Mouse (Mus musculus) midbrain, postnatal 0 days (tissue): Measurements from ENCODE around the gene Rsrc1. TPM values are rescaled to one million over a fixed set of nuclear protein-coding genes. Genes with fewer than 3 reads are reported as not detected.

ENCODE experiments used
- ATAC-seq: fragments of 200-750 bp; cut with Nextera tagmentation; 2 replicates; pipeline ENCODE4 v1.8.0; 2017; ENCODE audit warnings: moderate number of reproducible peaks, mild to moderate bottlenecking, moderate TSS enrichment, moderate library complexity; ENCODE audit not compliant: low FRiP score
- DNase-seq: peaks from one replicate; pipeline ENCODE4 v3.0.0-alpha.2; 2015; ENCODE audit warnings: low spot score
- H3K27ac ChIP-seq: fragments of 300-500 bp; sonication (generic); 2 replicates; pipeline ENCODE4 v1.5.1; 2014; ENCODE audit warnings: low read depth, mild to moderate bottlenecking, low read length, mixed read lengths
- H3K27me3 ChIP-seq: fragments of 300-500 bp; sonication (generic); 2 replicates; pipeline ENCODE4 v1.6.1; 2014; ENCODE audit warnings: low read length, control low read depth, mixed read lengths; ENCODE audit not compliant: insufficient read depth
- H3K36me3 ChIP-seq: fragments of 300-500 bp; sonication (generic); 2 replicates; pipeline ENCODE4 v1.6.1; 2014; ENCODE audit warnings: low read length, control low read depth, mixed read lengths; ENCODE audit not compliant: insufficient read depth
- H3K4me1 ChIP-seq: fragments of 300-500 bp; sonication (generic); 2 replicates; pipeline ENCODE4 v1.6.1; 2014; ENCODE audit warnings: mild to moderate bottlenecking, control low read depth, antibody characterized with exemption, low read length, mixed read lengths; ENCODE audit not compliant: insufficient read depth
- H3K4me2 ChIP-seq: fragments of 300-500 bp; sonication (generic); 2 replicates; pipeline ENCODE4 v1.6.1; 2014; ENCODE audit warnings: low read depth, mild to moderate bottlenecking, low read length, mixed read lengths; ENCODE audit not compliant: poor library complexity, severe bottlenecking
- H3K4me3 ChIP-seq: fragments of 300-500 bp; sonication (generic); 2 replicates; pipeline ENCODE4 v1.5.1; 2014; ENCODE audit warnings: low read depth, mild to moderate bottlenecking, low read length, moderate library complexity
- H3K9ac ChIP-seq: fragments of 300-500 bp; sonication (generic); replicated peaks from 2 replicates; pipeline ENCODE4 v1.6.1; 2014; ENCODE audit warnings: mild to moderate bottlenecking, low read length, moderate library complexity, mixed read lengths; ENCODE audit not compliant: poor library complexity, severe bottlenecking
- H3K9me3 ChIP-seq: fragments of 300-500 bp; sonication (generic); 2 replicates; pipeline ENCODE4 v1.6.1; 2016; ENCODE audit warnings: low read length, control low read depth
- CTCF ChIP-seq: IDR thresholded peaks from 2 replicates; pipeline ENCODE4 v1.5.1; 2016; ENCODE audit warnings: antibody characterized with exemption, mild to moderate bottlenecking
- WGBS: fragments of 180-500 bp; shearing (Covaris S2); extraction: QIAGEN DNeasy Blood & Tissue Kit; methylation state at CpG from one replicate; pipeline ENCODE4 v1.1.7; 2014; 5-methylcytosine and 5-hydroxymethylcytosine counted together
- polyA plus RNA-seq: library from polyadenylated mRNA; unstranded; fragments of >200 nt; fragmentation: Nextera tagmentation; extraction: Ambion mirVana; gene quantifications from 2 replicates; pipeline ENCODE4 v1.2.1, GENCODE M21; 2015
- total RNA-seq: library from RNA; depleted of rRNA; stranded (reverse); fragments of >200 nt; gene quantifications from 2 replicates; pipeline ENCODE4 v1.2.3, GENCODE M21; 2014

The Rsrc1 gene
- total and polyA plus RNA-seq, 2 experiments from 2014 or later = 37.5 to 39.3 TPM

DNA sequence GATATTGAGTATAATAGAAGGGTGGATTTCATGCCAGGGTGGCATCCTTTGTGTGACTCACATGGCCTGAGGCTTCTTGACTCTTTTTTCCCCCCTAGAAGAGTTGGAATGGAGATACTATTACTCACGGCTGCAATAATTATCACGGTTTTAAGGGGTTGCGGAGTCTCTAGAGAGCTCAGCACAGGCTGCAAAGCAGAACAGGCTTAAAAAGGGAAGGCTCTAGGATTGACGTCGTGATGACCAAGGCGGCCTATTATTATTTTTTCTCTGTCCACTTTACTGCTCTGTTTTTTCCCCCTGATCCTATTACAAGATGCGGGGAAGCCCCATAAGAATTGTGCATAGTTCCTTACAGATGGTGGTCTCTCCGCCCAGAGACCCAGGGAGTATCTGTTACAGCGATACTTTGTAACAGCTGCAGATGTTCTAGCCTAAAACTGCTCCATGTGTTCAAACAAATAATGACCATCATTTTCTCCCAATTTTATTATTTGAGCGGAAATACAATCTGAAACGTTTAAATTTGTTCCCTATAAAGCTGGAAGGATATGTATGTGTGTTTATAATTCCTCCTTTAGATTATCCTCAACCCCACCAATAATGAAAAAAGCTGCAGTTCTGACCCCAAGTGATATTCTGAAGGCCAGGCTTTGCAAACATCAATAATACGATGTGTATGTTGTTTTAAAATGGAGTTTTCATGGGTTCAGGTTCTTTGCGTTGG lies 4.1 kb upstream of the Rsrc1 start:
- Histone ChIP-seq H3K9ac (peak overlapping the region; percentile 20; the same call in 1 of the 2 replicates), H3K36me3 (no peaks in the 10 kb centered on the region), H3K4me2 (peak overlapping the region; percentile 54), H3K27me3 (peaks cover 17% of the 10 kb centered on the region), H3K9me3 (no peaks in the 10 kb centered on the region), H3K4me3 (peak overlapping the region; percentile 54), H3K27ac (peak overlapping the region; percentile 48), H3K4me1 (no peaks in the 10 kb centered on the region)
- WGBS = 16% methylated on average over 13 of the region's 13 CpGs
- no peak for TF ChIP-seq CTCF
- no peak for DNase-seq
- ATAC-seq = no peak

DNA sequence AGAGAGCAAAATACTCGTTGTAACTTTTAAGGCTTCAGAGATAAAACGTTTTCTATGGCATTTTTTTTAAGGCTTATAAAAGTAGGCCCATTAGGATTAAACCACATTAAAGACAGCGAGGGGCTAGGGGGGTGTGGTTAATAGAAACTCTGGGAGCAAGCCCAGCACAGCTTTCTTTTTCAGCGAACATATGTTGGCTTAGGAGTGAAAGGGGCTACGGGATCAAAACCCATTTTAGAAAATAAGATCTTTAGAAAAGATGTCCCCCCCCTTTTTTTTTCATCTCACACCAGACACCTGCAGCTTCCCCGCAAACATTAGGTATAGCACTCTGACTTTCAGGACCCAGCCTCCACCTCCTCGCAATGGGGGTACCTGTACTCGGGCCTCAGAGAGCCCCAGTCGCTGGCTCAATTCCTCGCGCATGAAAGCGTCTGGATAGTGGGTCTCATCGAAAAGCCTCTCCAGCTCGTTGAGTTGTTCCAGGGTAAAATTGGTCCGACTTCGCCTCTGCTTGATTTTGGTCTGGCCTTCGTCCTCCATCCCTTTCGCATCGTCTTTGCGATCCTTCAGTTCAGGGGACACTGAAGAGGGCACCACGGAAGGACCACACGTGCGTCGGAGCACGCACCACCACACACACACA lies 3.3 kb upstream of the Rsrc1 start:
- H3K36me3 ChIP-seq = no peaks in the 10 kb centered on the region
- H3K27ac ChIP-seq = peak overlapping the region; percentile 48
- peak overlapping the region; percentile 54 for H3K4me3 ChIP-seq
- no peak for DNase-seq
- peak overlapping the region; percentile 30; the same call in 1 of the 2 replicates for H3K9ac ChIP-seq
- no peaks in the 10 kb centered on the region for H3K9me3 ChIP-seq
- no peak for ATAC-seq
- H3K4me1 ChIP-seq = no peaks in the 10 kb centered on the region
- no peak for TF ChIP-seq CTCF
- 3% methylated on average over 25 of the region's 25 CpGs for WGBS
- H3K4me2 ChIP-seq = peak overlapping the region; percentile 54
- peaks cover 20% of the 10 kb centered on the region for H3K27me3 ChIP-seq

DNA sequence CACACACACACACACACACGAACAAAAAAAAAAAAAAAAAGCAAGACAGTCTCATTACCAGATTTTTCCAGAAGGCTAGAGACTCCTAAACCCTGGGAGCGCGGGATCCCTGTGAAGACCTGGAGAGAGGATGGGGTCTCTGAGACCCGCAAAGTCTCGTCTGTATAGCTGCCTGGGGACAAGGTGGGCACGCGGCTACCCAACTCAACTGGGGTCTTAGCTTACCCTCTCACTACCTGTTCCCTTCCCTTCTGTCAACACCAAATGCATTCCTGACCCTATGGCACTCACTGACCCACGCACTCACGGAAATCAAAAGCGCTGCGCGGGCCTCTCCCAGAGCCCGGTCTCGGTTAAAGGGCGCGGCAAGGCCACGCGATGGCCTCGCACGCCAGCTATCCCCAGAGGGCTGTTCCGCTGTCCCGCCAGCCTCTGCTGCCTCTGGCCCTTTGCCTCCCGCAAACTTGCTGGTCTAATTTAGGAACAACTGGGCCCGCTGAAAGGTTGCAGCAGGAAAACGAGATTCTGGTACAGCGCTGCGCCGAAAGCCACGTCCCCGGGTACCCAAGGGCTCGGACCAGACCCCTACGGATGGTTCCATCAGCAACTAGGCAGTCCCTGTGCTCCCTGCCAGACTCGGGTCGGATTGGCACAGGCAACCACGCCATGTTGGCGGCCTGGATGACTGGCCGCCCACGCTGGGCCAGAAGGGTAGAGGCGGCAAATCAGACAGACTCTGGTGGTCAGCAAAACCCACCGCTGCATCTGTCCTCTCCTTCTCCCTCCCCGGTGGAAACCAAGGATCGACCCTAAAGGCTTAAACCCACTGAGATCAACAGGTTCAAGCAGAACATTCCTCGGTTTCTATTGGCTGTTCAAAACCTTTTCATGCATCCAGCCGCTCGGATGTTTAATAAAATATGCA lies 2.5 kb upstream of the Rsrc1 start:
- Histone ChIP-seq H3K36me3 (no peaks in the 10 kb centered on the region), H3K9me3 (no peaks in the 10 kb centered on the region), H3K4me1 (no peaks in the 10 kb centered on the region), H3K27me3 (peaks cover 20% of the 10 kb centered on the region), H3K4me2 (peak overlapping the region; percentile 54), H3K27ac (peak overlapping the region; percentile 48), H3K4me3 (peak overlapping the region; percentile 54), H3K9ac (peak overlapping the region; percentile 29)
- WGBS = 2% methylated on average over 45 of the region's 45 CpGs
- ATAC-seq = 0 out of 2 replicates have a peak, but pooled peaks have one; percentile 22
- DNase-seq = no peak
- no peak for TF ChIP-seq CTCF

DNA sequence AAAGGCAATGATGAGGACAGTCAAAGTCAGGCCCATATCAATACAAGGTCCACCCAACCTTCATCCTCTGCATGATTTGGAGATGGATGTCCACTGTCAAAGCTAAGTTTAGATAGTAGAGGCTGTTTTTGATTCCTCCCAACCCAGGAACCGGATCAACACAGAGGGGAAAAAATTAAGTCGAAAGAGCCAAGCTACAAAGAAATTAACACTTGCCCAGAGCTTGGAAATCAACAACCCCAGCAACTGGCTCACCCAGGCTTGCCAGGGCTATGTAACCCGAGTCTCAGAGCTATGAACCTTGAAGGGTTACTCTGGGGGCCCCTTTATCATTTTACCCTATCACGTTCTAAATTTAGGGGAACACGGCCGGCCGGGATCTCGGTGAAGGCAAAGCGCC lies 1.7 kb upstream of the Rsrc1 start:
- Histone ChIP-seq H3K4me2 (peak overlapping the region; percentile 54), H3K27me3 (peaks cover 15% of the 10 kb centered on the region; the same call in 1 of the 2 replicates), H3K9me3 (no peaks in the 10 kb centered on the region), H3K36me3 (no peaks in the 10 kb centered on the region), H3K9ac (peak overlapping the region; percentile 42; the same call in 1 of the 2 replicates), H3K4me3 (peak overlapping the region; percentile 54), H3K27ac (peak overlapping the region; percentile 48), H3K4me1 (no peaks in the 10 kb centered on the region)
- WGBS = 13% methylated on average over 9 of the region's 9 CpGs
- DNase-seq = no peak
- TF ChIP-seq CTCF = no peak
- ATAC-seq = no peak

DNA sequence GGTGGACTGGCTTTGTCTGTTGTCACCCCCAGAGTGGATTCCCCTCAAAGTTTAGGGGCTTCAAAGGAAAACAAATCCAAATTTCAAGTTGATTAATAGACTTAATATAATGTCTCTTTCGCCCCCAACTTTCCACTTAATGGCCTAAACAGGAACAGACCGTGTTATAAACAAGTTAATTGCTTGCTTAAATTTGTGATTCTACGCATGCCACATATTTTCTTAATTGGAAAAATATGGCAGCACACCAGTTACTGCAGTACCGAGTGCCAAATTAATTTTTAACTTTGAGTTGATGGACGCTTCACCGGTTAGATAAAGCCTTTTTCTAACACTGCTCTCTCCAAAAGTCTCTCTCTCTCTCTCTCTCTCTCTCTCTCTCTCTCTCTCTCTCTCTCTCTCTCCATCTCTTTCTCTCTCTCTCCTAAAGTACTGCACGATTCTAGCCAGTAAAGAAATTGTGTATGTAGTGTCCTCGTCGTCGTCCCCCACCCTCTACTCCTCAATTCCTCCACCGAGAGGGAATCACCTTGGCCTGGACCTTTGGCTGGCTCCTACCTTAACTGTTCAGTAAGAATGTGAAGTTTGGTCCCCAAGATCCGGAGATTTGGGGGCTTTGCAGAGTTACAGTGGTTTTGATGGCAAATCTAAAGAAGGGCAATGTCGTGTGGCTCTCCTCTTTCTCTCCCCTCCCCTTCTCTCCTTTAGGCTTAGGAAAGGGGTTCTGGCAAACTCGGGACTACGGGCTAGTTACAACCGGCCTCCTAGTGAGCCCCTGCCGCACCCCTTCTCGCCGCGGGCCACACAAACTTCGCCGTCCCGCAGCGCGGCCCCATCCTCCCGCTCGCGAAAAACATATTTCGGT lies 847 bp upstream of the Rsrc1 start:
- H3K4me2 ChIP-seq = peak overlapping the region; percentile 54
- peak overlapping the region; percentile 54; the same call in 1 of the 2 replicates for H3K9ac ChIP-seq
- WGBS = 2% methylated on average over 29 of the region's 29 CpGs
- TF ChIP-seq CTCF = no peak
- H3K9me3 ChIP-seq = no peaks in the 10 kb centered on the region
- no peaks in the 10 kb centered on the region for H3K4me1 ChIP-seq
- peak overlapping the region; percentile 54 for H3K4me3 ChIP-seq
- peaks cover 14% of the 10 kb centered on the region; the same call in 1 of the 2 replicates for H3K27me3 ChIP-seq
- H3K27ac ChIP-seq = peak overlapping the region; percentile 48
- no peaks in the 10 kb centered on the region for H3K36me3 ChIP-seq
- ATAC-seq = no peak
- DNase-seq = no peak
